Mouse (Mus musculus) urinary bladder, adult 2 months (tissue): ENCODE results near the gene 9430015G10Rik. TPM values are rescaled to one million over a fixed set of nuclear protein-coding genes. Genes with fewer than 3 reads are reported as not detected.

Source experiments
- DNase-seq: peaks from one replicate; pipeline ENCODE4 v3.0.0; 2022; ENCODE audit warnings: low spot score
- polyA plus RNA-seq: library from polyadenylated mRNA; depleted of rRNA; stranded (reverse); fragments of >200 nt; gene quantifications from 2 replicates; pipeline ENCODE4 v1.2.3, GENCODE M21; 2012; rRNA removed

Gene 9430015G10Rik
- 19.0 and 22.4 TPM in 2 replicates for polyA plus RNA-seq

DNA sequence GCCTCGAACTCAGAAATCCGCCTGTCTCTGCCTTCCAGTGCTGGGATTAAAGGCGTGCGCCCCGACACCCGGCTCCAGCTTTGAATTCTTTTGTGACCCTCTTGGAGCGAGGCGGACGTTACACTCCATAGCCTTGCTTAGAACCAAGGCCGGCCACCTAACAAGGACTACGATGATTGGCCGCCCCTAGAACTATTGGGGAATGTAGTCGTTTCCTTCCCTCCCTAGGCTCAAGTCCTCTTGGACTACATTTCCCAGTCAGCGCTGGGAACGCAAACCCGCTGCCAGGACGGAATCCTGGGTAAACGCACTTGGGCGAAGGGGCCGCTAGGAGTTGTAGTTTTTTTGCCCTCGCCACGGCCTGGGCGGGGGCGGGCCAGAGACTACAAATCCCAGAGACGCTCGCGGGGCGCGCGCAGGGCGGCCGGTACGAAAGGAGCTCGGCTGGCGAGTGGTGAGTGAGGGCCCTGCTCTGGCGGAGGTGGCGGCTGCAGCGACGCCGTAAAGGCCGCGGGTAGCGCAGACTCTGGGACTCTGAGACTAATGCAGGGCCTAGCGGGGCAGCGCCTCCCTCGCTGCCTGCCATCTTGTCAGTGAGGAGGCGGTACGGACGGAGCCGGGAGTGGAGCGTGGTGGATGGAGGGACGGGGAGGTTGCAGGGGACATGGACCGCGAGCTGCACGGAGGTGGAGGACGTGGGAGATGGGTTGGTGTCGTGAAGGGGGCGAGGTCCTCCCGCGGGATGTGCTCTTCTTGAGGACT is at the start of gene 9430015G10Rik:
TSS of gene 9430015G10Rik (plus strand) at position 413 of the 762 bp plus-strand sequence.
- DNase-seq: peak; percentile 93

GRCm38 (mm10) chr4:156063861-156064509 is 45.8 kb upstream of the 9430015G10Rik start:
- no peak for DNase-seq

GRCm38 (mm10) chr4:156064510-156064897 is 45.3 kb upstream of the 9430015G10Rik start:
- DNase-seq: no peak

DNA sequence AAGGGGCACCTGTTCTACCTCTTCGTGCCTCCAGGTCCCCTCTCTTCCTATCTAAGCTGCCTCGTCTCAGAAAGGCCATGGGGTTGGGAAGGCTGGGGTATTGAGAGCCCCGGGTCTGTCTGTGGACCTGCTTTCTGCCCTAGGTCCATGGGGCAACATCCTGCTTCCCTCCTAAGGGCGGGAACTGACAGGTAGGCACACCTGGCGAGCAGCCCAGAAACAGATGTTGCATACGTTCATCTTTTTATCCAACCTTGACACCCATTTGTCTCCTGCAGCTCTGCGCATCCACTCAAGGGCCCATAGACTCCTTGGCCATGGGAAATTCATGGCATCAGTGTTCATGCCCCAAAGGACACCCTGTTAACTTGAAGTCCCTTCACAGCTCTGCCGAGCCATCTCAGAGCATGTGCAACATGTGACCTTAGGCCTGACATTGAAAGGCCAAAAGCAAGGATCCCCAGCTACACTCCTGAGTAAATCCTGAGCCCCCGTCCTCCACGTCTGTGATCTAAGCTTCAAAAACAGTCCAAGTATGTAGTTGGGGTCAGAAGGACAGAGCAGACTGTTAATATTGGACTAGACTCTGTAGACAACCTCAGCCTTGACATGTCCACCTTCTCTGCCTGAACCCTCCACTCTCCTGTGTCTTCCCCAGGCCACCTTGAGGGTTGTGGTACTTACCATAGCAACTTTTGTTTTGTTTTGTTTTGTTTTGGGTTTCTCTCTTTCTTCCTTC is 44.5 kb upstream of the 9430015G10Rik start:
- no peak for DNase-seq

DNA sequence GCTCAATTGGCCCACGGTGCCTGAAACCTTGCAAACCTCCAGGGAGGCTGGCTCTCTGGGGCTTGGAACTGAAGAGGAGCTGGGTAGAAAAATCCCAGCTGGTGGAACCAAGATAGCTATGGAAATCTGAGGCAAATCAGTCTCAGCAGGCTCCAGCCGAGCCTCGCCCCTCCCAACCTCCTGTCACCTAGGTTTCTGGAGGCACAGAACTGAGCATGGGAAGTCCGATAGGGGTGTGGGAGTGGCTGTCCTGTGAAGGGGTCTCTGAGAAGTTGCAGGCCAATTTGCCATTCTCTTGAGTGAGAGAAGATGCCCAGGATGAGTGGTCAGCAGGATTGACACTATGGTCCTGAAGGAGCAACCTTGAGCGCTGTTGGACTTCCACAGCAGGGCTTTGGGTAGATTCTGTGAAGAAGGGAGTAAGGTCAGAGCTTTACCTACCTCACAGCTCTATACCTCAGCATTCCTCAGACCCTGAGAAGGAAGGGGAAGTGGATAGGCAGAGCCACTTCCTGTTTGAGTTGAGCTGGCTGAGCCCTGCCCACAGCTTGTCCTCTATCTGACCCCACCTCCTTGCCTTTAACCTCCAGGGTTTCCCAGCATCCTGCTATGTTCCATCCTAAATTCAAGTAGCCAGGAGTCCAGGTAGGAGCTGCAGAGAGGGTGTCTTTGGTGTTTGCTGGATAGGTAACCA is 42.4 kb upstream of the 9430015G10Rik start:
- no peak for DNase-seq

GRCm38 (mm10) chr4:156069701-156070100 is 40.1 kb upstream of the 9430015G10Rik start:
- no peak for DNase-seq

GRCm38 (mm10) chr4:156070276-156070675 is 39.5 kb upstream of the 9430015G10Rik start:
- DNase-seq: no peak

DNA sequence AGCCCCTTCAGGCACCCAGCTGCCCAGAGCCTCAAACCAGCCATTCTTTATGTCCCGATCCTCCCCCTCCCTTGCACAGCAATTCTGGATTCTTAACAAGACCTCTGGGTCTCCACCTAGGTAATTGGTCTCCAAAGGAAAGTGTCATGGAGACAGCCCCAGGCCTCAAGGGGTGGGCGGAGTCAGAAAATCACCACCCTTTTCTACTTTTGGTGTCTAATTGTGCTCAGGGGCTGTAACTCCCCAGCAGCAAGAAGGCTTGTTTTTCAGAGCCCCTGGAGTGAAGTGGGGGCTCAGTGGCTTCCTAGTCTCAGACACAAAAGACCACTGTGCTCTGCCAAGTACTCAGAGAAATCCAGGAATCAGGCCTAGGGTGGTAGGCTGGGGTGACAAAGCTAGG is 39.1 kb upstream of the 9430015G10Rik start:
- no peak for DNase-seq

DNA sequence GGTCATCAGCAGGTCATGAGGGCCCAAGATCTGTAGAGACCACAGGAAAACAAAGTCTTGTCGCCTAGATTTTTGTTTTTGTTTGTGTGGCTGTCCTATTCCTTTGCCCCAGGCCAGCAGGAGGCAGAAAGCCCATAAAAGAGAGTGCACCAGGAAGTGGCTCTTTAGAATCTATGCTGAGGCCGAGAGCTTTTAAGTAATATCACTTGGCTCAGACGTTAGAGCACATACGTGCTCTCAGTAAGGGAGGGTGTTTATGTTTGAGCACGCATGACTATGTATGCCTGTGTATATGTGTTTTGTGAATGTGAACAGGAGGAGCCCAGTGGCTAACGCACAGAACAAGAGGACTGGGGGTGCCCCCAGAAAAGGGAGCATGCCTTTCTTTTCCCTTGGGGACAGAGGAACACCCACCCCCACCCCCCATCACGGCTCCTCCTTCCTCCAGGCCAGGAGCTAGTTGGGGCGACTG is 32.8 kb upstream of the 9430015G10Rik start:
- no peak for DNase-seq

DNA sequence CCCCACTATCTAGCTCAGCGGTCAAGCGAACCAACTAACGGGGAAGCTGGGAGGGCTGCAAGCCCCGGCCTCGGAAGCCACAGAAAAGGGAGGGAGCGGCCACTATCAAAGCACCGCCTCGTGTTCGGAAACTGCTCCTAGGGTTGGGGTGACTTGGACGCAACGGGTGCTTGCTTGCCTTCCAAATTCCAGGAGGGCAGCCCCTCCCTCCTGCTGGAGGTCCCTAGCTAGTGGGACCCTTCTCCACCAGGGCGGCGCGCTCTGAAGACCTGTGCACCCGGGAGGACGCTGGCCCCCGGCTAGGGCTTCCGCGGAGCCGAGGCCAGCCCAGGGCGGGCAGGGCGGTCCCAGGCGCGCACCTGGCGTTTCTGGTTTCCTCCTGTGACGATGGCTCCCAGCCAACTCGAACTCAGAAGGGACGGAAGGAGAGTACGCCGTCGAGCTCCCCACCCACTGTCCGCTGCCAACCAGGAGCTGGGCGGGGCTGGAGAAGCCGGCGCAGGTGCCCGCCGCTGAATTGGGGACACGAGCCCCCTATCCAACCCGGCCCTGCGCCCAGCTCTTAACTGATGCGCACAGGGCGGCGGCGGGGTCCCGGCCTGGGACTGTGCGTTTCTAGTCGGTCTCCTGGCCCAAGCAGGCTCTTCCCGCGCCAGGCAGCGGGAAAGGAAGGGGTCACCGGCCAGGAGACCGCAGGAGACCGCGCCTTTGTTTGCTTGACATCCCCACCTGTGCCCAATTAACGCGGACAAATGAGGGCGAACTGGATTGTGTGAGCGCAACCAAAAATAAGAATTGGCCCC is 32.1 kb upstream of the 9430015G10Rik start:
- peak; percentile 59 for DNase-seq

DNA sequence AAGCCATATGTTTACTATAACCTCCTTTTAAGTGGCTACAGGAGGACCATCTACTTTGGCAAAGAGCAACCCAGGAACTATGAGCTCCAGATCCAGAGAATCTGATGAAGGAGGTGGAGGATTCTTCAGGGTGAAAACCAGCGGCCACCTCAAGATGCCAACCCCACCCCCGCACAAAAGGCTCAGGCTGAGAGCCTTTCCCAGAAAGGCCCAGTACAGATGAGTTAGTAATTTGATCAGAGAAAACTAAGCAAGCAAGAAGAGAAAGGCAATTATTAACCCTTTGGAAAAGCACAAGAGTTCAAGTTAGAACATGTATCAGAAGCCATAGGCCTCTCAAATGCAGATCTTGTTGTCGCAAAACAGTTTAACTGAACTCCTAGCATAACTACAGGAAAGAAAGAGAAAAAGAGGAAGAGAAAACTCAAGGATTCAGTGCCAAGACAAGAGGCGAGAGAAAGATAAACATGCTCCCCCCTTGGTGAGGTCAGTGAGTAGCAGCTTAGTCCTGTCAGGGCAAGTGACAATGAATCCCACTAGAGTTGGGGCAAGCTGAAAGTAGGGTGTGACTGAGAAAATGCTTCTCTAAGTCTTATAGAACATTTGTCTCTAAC is 27.1 kb upstream of the 9430015G10Rik start:
- no peak for DNase-seq

DNA sequence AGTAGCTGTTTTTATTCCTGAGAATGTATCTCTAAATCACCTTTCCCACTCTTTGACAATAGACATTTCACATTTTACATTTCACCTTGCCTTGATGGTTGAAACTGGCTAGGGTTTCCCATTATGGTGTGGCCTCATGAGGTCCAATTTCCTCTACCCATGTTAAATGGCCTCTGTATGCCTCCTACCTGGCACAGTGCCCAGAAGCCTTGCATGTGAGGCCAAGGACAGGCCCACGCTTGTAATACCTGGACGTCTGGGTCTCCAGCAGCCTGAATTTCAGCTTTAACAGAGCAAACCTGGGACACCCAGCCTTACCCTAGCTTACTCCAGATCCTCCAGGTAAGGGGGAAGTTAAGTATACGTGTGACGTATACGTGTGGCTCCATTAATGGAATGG is 26.4 kb upstream of the 9430015G10Rik start:
- no peak for DNase-seq

DNA sequence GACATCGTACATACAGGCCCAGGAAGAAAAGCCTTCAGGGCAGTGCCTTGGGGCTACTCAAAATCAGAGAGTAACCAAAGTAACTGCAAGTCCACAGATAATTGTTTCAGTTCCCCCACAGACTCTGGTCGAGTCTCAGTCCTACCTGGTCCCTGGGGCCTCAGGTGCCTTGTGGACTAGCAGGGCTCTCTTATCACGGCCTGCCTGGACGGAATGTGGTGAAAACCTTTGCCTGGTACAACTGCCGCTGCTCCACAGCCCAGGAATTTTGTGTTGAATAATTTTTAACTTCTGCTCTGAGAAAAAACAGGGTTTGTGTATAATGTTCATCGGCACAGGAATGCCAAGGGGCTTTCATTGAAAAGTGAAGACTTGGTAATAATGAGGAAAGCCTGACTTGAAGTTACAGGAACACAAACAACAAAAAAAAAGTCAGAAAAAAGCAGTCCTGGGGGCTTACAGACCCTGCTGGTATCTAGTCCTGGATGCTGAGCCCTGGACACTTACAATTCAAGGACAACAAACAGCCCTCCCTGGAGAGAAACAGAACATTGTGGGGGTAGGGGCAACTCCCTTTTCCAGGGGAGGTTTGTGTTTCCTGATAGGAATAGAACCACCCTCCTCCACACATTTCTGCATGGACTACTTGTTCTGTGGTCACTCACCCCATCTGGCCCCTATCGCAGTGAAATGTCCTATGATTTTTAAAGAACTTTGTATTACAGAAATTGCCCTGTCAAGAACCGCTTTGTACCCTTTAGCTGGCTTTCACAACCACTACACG is 25.5 kb upstream of the 9430015G10Rik start:
- DNase-seq: no peak

DNA sequence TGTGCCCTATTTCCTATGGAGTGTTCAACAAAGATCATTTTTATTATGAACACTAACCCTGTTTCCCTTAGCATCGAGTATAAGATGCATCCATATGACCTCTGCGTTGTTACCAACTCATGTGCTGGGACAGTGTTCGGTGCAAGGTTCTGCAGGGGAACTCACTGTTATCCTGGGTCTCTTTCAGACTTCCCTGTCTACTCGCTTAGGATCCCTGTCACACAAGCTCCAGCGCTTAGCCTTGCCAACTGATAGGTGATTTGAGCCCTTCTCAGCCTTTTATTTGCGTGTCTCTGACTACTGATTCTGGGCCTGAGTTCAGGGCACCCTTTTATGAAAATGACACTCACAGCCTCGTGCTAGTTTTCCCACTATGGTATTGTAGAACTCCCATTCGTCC is 24.5 kb upstream of the 9430015G10Rik start:
- no peak for DNase-seq

GRCm38 (mm10) chr4:156087398-156088087 is 22.2 kb upstream of the 9430015G10Rik start:
- no peak for DNase-seq

- DNase-seq: no peak
Measured at GRCm38 (mm10) chr4:156091236-156091635, 18.5 kb upstream of the 9430015G10Rik start.

- DNase-seq: no peak
Measured at GRCm38 (mm10) chr4:156092765-156093164, 17.0 kb upstream of the 9430015G10Rik start.

GRCm38 (mm10) chr4:156093758-156094157 is 16.0 kb upstream of the 9430015G10Rik start:
- DNase-seq: no peak

DNA sequence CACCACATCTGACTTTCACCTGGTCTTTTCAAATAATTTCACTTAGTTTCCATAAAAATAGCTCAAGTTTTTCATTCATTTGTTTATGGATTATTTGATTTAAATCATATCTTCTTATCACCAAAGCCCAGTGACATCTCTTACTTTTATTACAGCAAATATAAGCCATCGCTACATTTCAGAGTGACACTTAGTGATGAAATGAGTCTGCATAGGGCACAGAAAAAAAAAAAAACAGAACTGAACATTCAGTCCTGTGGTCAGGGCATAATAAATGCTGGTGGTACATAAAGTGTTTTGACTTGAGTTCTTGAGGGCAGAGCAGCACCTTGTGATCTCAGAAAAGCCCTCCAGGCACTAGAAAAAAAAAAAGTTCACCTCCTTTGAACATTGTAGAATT is 13.6 kb upstream of the 9430015G10Rik start:
- DNase-seq: no peak
